Mouse (Mus musculus) liver, embryonic 11.5 days (tissue): ENCODE results near the gene Taf12. TPM values are rescaled to one million over a fixed set of nuclear protein-coding genes. Genes with fewer than 3 reads are reported as not detected.
"Not testable (repeated sequence)": the region's sequence is repeated elsewhere in the genome, so short reads cannot be mapped to it uniquely, and the experiment has no call there.

Experiments used
- ATAC-seq: fragments of 200-750 bp; cut with Nextera tagmentation; replicated peaks from 2 replicates; pipeline ENCODE4 v1.8.0; 2017; ENCODE audit warnings: moderate number of reproducible peaks, mild to moderate bottlenecking, moderate TSS enrichment, moderate library complexity; ENCODE audit not compliant: low FRiP score
- DNase-seq: peaks from one replicate; pipeline ENCODE4 v3.0.0-alpha.2; 2017; ENCODE audit warnings: low spot score
- H3K27ac ChIP-seq: fragments of 300-500 bp; sonication (generic); 2 replicates; pipeline ENCODE4 v1.5.1; 2014; ENCODE audit warnings: mild to moderate bottlenecking, low read depth, low read length, control low read depth
- H3K27me3 ChIP-seq: fragments of 300-500 bp; sonication (generic); replicated peaks from 2 replicates; pipeline ENCODE4 v1.6.1; 2014; ENCODE audit warnings: low read length, mixed read lengths; ENCODE audit not compliant: control insufficient read depth, insufficient read depth
- H3K36me3 ChIP-seq: fragments of 300-500 bp; sonication (generic); 2 replicates; pipeline ENCODE4 v1.6.1; 2014; ENCODE audit warnings: mild to moderate bottlenecking, low read length, moderate library complexity, mixed read lengths; ENCODE audit not compliant: control insufficient read depth, insufficient read depth
- H3K4me1 ChIP-seq: fragments of 300-500 bp; sonication (generic); replicated peaks from 2 replicates; pipeline ENCODE4 v1.6.1; 2014; ENCODE audit warnings: low read length, mixed read lengths; ENCODE audit not compliant: control insufficient read depth, insufficient read depth
- H3K4me2 ChIP-seq: fragments of 300-500 bp; sonication (generic); 2 replicates; pipeline ENCODE4 v1.6.1; 2014; ENCODE audit warnings: mild to moderate bottlenecking, control low read depth, moderate library complexity
- H3K4me3 ChIP-seq: fragments of 300-500 bp; sonication (generic); 2 replicates; pipeline ENCODE4 v1.5.1; 2014; ENCODE audit warnings: low read depth, low read length, control low read depth
- H3K9ac ChIP-seq: fragments of 300-500 bp; sonication (generic); 2 replicates; pipeline ENCODE4 v1.6.1; 2014; ENCODE audit warnings: low read depth, low read length, control low read depth
- H3K9me3 ChIP-seq: fragments of 300-500 bp; sonication (generic); 2 replicates; pipeline ENCODE4 v1.6.1; 2016; ENCODE audit warnings: low read length, inconsistent platforms, mixed read lengths; ENCODE audit not compliant: control insufficient read depth
- WGBS: fragments of 180-500 bp; shearing (Covaris S2); extraction: QIAGEN DNeasy Blood & Tissue Kit; methylation state at CpG from one replicate; pipeline ENCODE4 v1.1.7; 2014; 5-methylcytosine and 5-hydroxymethylcytosine counted together
- polyA plus RNA-seq: library from polyadenylated mRNA; unstranded; fragments of >200 nt; fragmentation: Nextera tagmentation; extraction: Ambion mirVana; gene quantifications from 2 replicates; pipeline ENCODE4 v1.2.1, GENCODE M21; 2014

Taf12 gene
- polyA plus RNA-seq, 1 experiment from 2014 or later, result 80.2 TPM

- ATAC-seq (peak; percentile 74), DNase-seq (peak; percentile 72)
- no peaks in the 10 kb centered on the region for H3K27me3 ChIP-seq
- 2% methylated on average over 30 of the region's 31 CpGs for WGBS
- H3K27ac ChIP-seq, result peak within 1 kb of the TSS; percentile 13; the same call in 1 of the 2 replicates
- H3K4me2 ChIP-seq, result peak within 1 kb of the TSS; percentile 91
- H3K9me3 ChIP-seq, result no peaks in the 10 kb centered on the region
- peak within 1 kb of the TSS; percentile 63 for H3K4me3 ChIP-seq
- peak within 1 kb of the TSS; percentile 69 for H3K9ac ChIP-seq
- peaks cover 11% of the 10 kb centered on the region; the same call in 1 of the 2 replicates for H3K4me1 ChIP-seq
- H3K36me3 ChIP-seq, result no peaks in the 10 kb centered on the region
Observed at GRCm38 (mm10) chr4:132302939-132303479, 28.8 kb downstream of the Taf12 start, which contains the start of gene Rab42. Gene Rab42, minus strand, starts transcription at chr4:132303385.

- ATAC-seq, H3K9me3 ChIP-seq, DNase-seq, H3K27me3 ChIP-seq, H3K27ac ChIP-seq, H3K36me3 ChIP-seq: not testable (repeated sequence)
- Histone ChIP-seq H3K4me3 (peak overlapping the region; percentile 63), H3K4me2 (peak overlapping the region; percentile 91), H3K9ac (peak overlapping the region; percentile 69), H3K4me1 (peaks cover 11% of the 10 kb centered on the region; the same call in 1 of the 2 replicates)
- WGBS, result 36% methylated on average over 6 of the region's 6 CpGs
Observed at GRCm38 (mm10) chr4:132303484-132303883, 29.3 kb downstream of the Taf12 start.

GRCm38 (mm10) chr4:132305276-132305675, 31.1 kb downstream of the Taf12 start:
- DNase-seq, result no peak
- Histone ChIP-seq H3K36me3 (peaks cover 8% of the 10 kb centered on the region), H3K4me1 (peaks cover 20% of the 10 kb centered on the region), H3K4me2 (no peak overlapping the region), H3K9ac (no peak overlapping the region), H3K27ac (no peak overlapping the region), H3K27me3 (no peaks in the 10 kb centered on the region), H3K9me3 (no peaks in the 10 kb centered on the region), H3K4me3 (no peak overlapping the region)
- no peak for ATAC-seq
- WGBS, result 46% methylated on average over 8 of the region's 8 CpGs

- Histone ChIP-seq H3K4me3 (no peak overlapping the region), H3K27ac (no peak overlapping the region), H3K9me3 (no peaks in the 10 kb centered on the region), H3K4me1 (peaks cover 22% of the 10 kb centered on the region), H3K4me2 (no peak overlapping the region), H3K27me3 (no peaks in the 10 kb centered on the region), H3K9ac (no peak overlapping the region), H3K36me3 (peaks cover 13% of the 10 kb centered on the region)
- ATAC-seq (no peak), DNase-seq (no peak)
- 71% methylated on average over 6 of the region's 6 CpGs for WGBS
Observed at GRCm38 (mm10) chr4:132306004-132306403, 31.8 kb downstream of the Taf12 start.

- WGBS, result under 1% methylated on average over 41 of the region's 41 CpGs
- peak overlapping the region; percentile 92 for H3K9ac ChIP-seq
- peak; percentile 86 for DNase-seq
- H3K4me1 ChIP-seq, result peaks cover 16% of the 10 kb centered on the region
- peak; percentile 83 for ATAC-seq
- no peaks in the 10 kb centered on the region for H3K27me3 ChIP-seq
- H3K36me3 ChIP-seq, result peaks cover 16% of the 10 kb centered on the region
- H3K9me3 ChIP-seq, result no peaks in the 10 kb centered on the region
- H3K4me2 ChIP-seq, result peak overlapping the region; percentile 86
- peak overlapping the region; percentile 65 for H3K4me3 ChIP-seq
- peak overlapping the region; percentile 91 for H3K27ac ChIP-seq
Observed at GRCm38 (mm10) chr4:132308437-132309139, 34.4 kb downstream of the Taf12 start.

GRCm38 (mm10) chr4:132309140-132309848, 35.1 kb downstream of the Taf12 start:
- DNase-seq (no peak), ATAC-seq (no peak)
- H3K27me3 ChIP-seq, result no peaks in the 10 kb centered on the region
- no peaks in the 10 kb centered on the region for H3K9me3 ChIP-seq
- H3K4me2 ChIP-seq, result peak overlapping the region; percentile 86
- under 1% methylated on average over 15 of the region's 15 CpGs for WGBS
- peaks cover 16% of the 10 kb centered on the region for H3K4me1 ChIP-seq
- H3K27ac ChIP-seq, result peak overlapping the region; percentile 91
- peak overlapping the region; percentile 92 for H3K9ac ChIP-seq
- peak overlapping the region; percentile 65 for H3K4me3 ChIP-seq
- H3K36me3 ChIP-seq, result peaks cover 19% of the 10 kb centered on the region

GRCm38 (mm10) chr4:132309849-132310472, 35.8 kb downstream of the Taf12 start:
- Histone ChIP-seq H3K36me3 (peaks cover 19% of the 10 kb centered on the region), H3K27me3 (no peaks in the 10 kb centered on the region), H3K4me1 (peaks cover 16% of the 10 kb centered on the region), H3K27ac (peak overlapping the region; percentile 91), H3K4me2 (peak overlapping the region; percentile 86), H3K9me3 (no peaks in the 10 kb centered on the region), H3K9ac (peak overlapping the region; percentile 92), H3K4me3 (peak overlapping the region; percentile 65)
- WGBS, result 19% methylated on average over 10 of the region's 10 CpGs
- DNase-seq (no peak), ATAC-seq (no peak)

GRCm38 (mm10) chr4:132311209-132311608, 37.0 kb downstream of the Taf12 start:
- H3K36me3 ChIP-seq, result peaks cover 25% of the 10 kb centered on the region
- H3K9me3 ChIP-seq, result no peaks in the 10 kb centered on the region
- no peak overlapping the region for H3K9ac ChIP-seq
- ATAC-seq, result peak; percentile 19; the same call in 1 of the 2 replicates
- no peak for DNase-seq
- H3K27me3 ChIP-seq, result no peaks in the 10 kb centered on the region
- H3K4me1 ChIP-seq, result peaks cover 11% of the 10 kb centered on the region
- no peak overlapping the region for H3K4me3 ChIP-seq
- WGBS, result 41% methylated on average over 1 of the region's 1 CpGs
- no peak overlapping the region for H3K4me2 ChIP-seq
- H3K27ac ChIP-seq, result no peak overlapping the region
